Mouse (Mus musculus): ENCODE results near the gene H2-Q10. TPM values are rescaled to one million over a fixed set of nuclear protein-coding genes. Genes with fewer than 3 reads are reported as not detected.
"Not testable (repeated sequence)": the region's sequence is repeated elsewhere in the genome, so short reads cannot be mapped to it uniquely, and the experiment has no call there.

H2-Q10 gene
- polyA plus RNA-seq, 1 experiment from 2014 or later: 1.2 TPM

GRCm38 (mm10) chr17:35468936-35469335 lies 953 bp upstream of the H2-Q10 start:
- H3K4me2 ChIP-seq; H3K9me3 ChIP-seq; H3K9ac ChIP-seq; H3K4me3 ChIP-seq; H3K36me3 ChIP-seq; ATAC-seq (ENCODE audit: insufficient number of reproducible peaks, low FRiP score, low TSS enrichment, low read depth); H3K27ac ChIP-seq: not testable (repeated sequence)
- peaks cover 30% of the 10 kb centered on the region for H3K27me3 ChIP-seq
- peaks cover 13% of the 10 kb centered on the region for H3K4me1 ChIP-seq
- 59% methylated on average over 3 of the region's 3 CpGs for WGBS

GRCm38 (mm10) chr17:35484066-35484465 lies 14.2 kb downstream of the H2-Q10 start:
- no peak overlapping the region for H3K4me3 ChIP-seq
- no peaks in the 10 kb centered on the region for H3K27me3 ChIP-seq
- no peak for ATAC-seq (ENCODE audit: insufficient number of reproducible peaks, low FRiP score, low TSS enrichment, low read depth)
- no peak overlapping the region for H3K9ac ChIP-seq
- no peaks in the 10 kb centered on the region for H3K36me3 ChIP-seq
- H3K4me1 ChIP-seq: no peaks in the 10 kb centered on the region
- WGBS: under 1% methylated on average over 9 of the region's 9 CpGs
- no peaks in the 10 kb centered on the region for H3K9me3 ChIP-seq
- no peak overlapping the region for H3K27ac ChIP-seq
- no peak overlapping the region for H3K4me2 ChIP-seq

GRCm38 (mm10) chr17:35485702-35486101 lies 15.8 kb downstream of the H2-Q10 start:
- WGBS: 50% methylated on average over 4 of the region's 4 CpGs
- H3K9ac ChIP-seq: no peak overlapping the region
- no peak overlapping the region for H3K27ac ChIP-seq
- no peaks in the 10 kb centered on the region for H3K9me3 ChIP-seq
- H3K4me1 ChIP-seq: no peaks in the 10 kb centered on the region
- no peaks in the 10 kb centered on the region for H3K36me3 ChIP-seq
- no peak overlapping the region for H3K4me3 ChIP-seq
- no peak for ATAC-seq (ENCODE audit: insufficient number of reproducible peaks, low FRiP score, low TSS enrichment, low read depth)
- no peaks in the 10 kb centered on the region for H3K27me3 ChIP-seq
- H3K4me2 ChIP-seq: no peak overlapping the region

- ATAC-seq (ENCODE audit: insufficient number of reproducible peaks, low FRiP score, low TSS enrichment, low read depth): no peak
- Histone ChIP-seq H3K4me3 (no peak overlapping the region), H3K27ac (no peak overlapping the region), H3K36me3 (no peaks in the 10 kb centered on the region), H3K4me2 (no peak overlapping the region), H3K9ac (no peak overlapping the region), H3K9me3 (no peaks in the 10 kb centered on the region), H3K27me3 (no peaks in the 10 kb centered on the region), H3K4me1 (no peaks in the 10 kb centered on the region)
- 41% methylated on average over 10 of the region's 10 CpGs for WGBS
Measured at GRCm38 (mm10) chr17:35486726-35487125, 16.8 kb downstream of the H2-Q10 start.

- Histone ChIP-seq H3K4me3 (no peak overlapping the region), H3K4me2 (no peak overlapping the region), H3K4me1 (no peaks in the 10 kb centered on the region), H3K36me3 (no peaks in the 10 kb centered on the region), H3K27me3 (no peaks in the 10 kb centered on the region), H3K27ac (no peak overlapping the region), H3K9me3 (no peaks in the 10 kb centered on the region), H3K9ac (no peak overlapping the region)
- WGBS: 94% methylated on average over 2 of the region's 2 CpGs
- no peak for ATAC-seq (ENCODE audit: insufficient number of reproducible peaks, low FRiP score, low TSS enrichment, low read depth)
Measured at GRCm38 (mm10) chr17:35488041-35488440, 18.2 kb downstream of the H2-Q10 start.

- Histone ChIP-seq H3K36me3 (no peaks in the 10 kb centered on the region), H3K4me2 (no peak overlapping the region), H3K9ac (no peak overlapping the region), H3K27me3 (no peaks in the 10 kb centered on the region), H3K27ac (no peak overlapping the region), H3K9me3 (no peaks in the 10 kb centered on the region), H3K4me3 (no peak overlapping the region), H3K4me1 (no peaks in the 10 kb centered on the region)
- WGBS: 71% methylated on average over 5 of the region's 5 CpGs
- no peak for ATAC-seq (ENCODE audit: insufficient number of reproducible peaks, low FRiP score, low TSS enrichment, low read depth)
Measured at GRCm38 (mm10) chr17:35490320-35490719, 20.4 kb downstream of the H2-Q10 start.

GRCm38 (mm10) chr17:35497124-35497523 lies 27.2 kb downstream of the H2-Q10 start:
- no peak for ATAC-seq (ENCODE audit: insufficient number of reproducible peaks, low FRiP score, low TSS enrichment, low read depth)
- Histone ChIP-seq H3K4me3 (no peak overlapping the region), H3K4me2 (no peak overlapping the region), H3K4me1 (no peaks in the 10 kb centered on the region), H3K9me3 (no peaks in the 10 kb centered on the region), H3K9ac (no peak overlapping the region), H3K27ac (no peak overlapping the region), H3K36me3 (no peaks in the 10 kb centered on the region), H3K27me3 (no peaks in the 10 kb centered on the region)
- WGBS: 96% methylated on average over 7 of the region's 7 CpGs

- H3K36me3 ChIP-seq: no peaks in the 10 kb centered on the region
- H3K4me2 ChIP-seq: no peak overlapping the region
- WGBS: 8% methylated on average over 6 of the region's 6 CpGs
- no peaks in the 10 kb centered on the region for H3K4me1 ChIP-seq
- no peaks in the 10 kb centered on the region for H3K9me3 ChIP-seq
- H3K27me3 ChIP-seq: peaks cover 19% of the 10 kb centered on the region
- no peak overlapping the region for H3K4me3 ChIP-seq
- H3K27ac ChIP-seq: no peak overlapping the region
- no peak for ATAC-seq (ENCODE audit: insufficient number of reproducible peaks, low FRiP score, low TSS enrichment, low read depth)
- no peak overlapping the region for H3K9ac ChIP-seq
Measured at GRCm38 (mm10) chr17:35502226-35502625, 32.3 kb downstream of the H2-Q10 start.

- Histone ChIP-seq H3K27me3 (peaks cover 25% of the 10 kb centered on the region), H3K36me3 (no peaks in the 10 kb centered on the region), H3K4me1 (no peaks in the 10 kb centered on the region), H3K9ac (no peak overlapping the region), H3K4me3 (no peak overlapping the region), H3K4me2 (no peak overlapping the region), H3K27ac (no peak overlapping the region), H3K9me3 (no peaks in the 10 kb centered on the region)
- no peak for ATAC-seq (ENCODE audit: insufficient number of reproducible peaks, low FRiP score, low TSS enrichment, low read depth)
- WGBS: 69% methylated on average over 5 of the region's 5 CpGs
Measured at GRCm38 (mm10) chr17:35502762-35503161, 32.9 kb downstream of the H2-Q10 start.

- WGBS: 27% methylated on average over 5 of the region's 5 CpGs
- Histone ChIP-seq H3K4me2 (no peak overlapping the region), H3K27me3 (peaks cover 25% of the 10 kb centered on the region)
Measured at GRCm38 (mm10) chr17:35503849-35504248, 34.0 kb downstream of the H2-Q10 start.

GRCm38 (mm10) chr17:35504628-35505481 lies 35.0 kb downstream of the H2-Q10 start:
- 44% methylated on average over 8 of the region's 8 CpGs for WGBS
- H3K27me3 ChIP-seq: peaks cover 30% of the 10 kb centered on the region
- ATAC-seq (ENCODE audit: insufficient number of reproducible peaks, low FRiP score, low TSS enrichment, low read depth): no peak

More at GRCm38 (mm10) chr17:35503849-35504248, 34.0 kb downstream of the H2-Q10 start:
- Histone ChIP-seq H3K27ac (no peak overlapping the region), H3K4me3 (no peak overlapping the region), H3K9me3 (no peaks in the 10 kb centered on the region), H3K36me3 (no peaks in the 10 kb centered on the region), H3K4me1 (no peaks in the 10 kb centered on the region), H3K9ac (no peak overlapping the region)
- ATAC-seq (ENCODE audit: insufficient number of reproducible peaks, low FRiP score, low TSS enrichment, low read depth): no peak

GRCm38 (mm10) chr17:35505776-35506175 lies 35.9 kb downstream of the H2-Q10 start, which contains the start of gene Pou5f1:
Pou5f1 (plus strand) TSS chr17:35506018.
- H3K4me1 ChIP-seq: peaks cover 6% of the 10 kb centered on the region; the same call in 1 of the 2 replicates
- no peaks in the 10 kb centered on the region for H3K36me3 ChIP-seq
- no peaks in the 10 kb centered on the region for H3K9me3 ChIP-seq
- peaks cover 30% of the 10 kb centered on the region for H3K27me3 ChIP-seq
- WGBS: 69% methylated on average over 13 of the region's 13 CpGs
- no peak within 1 kb of the TSS for H3K4me2 ChIP-seq
- no peak for ATAC-seq (ENCODE audit: insufficient number of reproducible peaks, low FRiP score, low TSS enrichment, low read depth)
- H3K9ac ChIP-seq: no peak within 1 kb of the TSS
- H3K27ac ChIP-seq: no peak within 1 kb of the TSS
- H3K4me3 ChIP-seq: no peak within 1 kb of the TSS

More at GRCm38 (mm10) chr17:35504628-35505481, 35.0 kb downstream of the H2-Q10 start:
- Histone ChIP-seq H3K36me3 (no peaks in the 10 kb centered on the region), H3K4me2 (no peak overlapping the region), H3K4me3 (no peak overlapping the region), H3K9ac (no peak overlapping the region), H3K27ac (no peak overlapping the region), H3K4me1 (peaks cover 6% of the 10 kb centered on the region; the same call in 1 of the 2 replicates), H3K9me3 (no peaks in the 10 kb centered on the region)
